Mouse (Mus musculus) heart, adult 11 months (tissue): ENCODE data around the gene 3830403N18Rik.
"Not testable (repeated sequence)": the region's sequence is repeated elsewhere in the genome, so short reads cannot be mapped to it uniquely, and the experiment has no call there.

ENCODE experiments used
- DNase-seq: peaks from one replicate; pipeline ENCODE4 v3.0.0; 2022

The 3830403N18Rik gene

DNA sequence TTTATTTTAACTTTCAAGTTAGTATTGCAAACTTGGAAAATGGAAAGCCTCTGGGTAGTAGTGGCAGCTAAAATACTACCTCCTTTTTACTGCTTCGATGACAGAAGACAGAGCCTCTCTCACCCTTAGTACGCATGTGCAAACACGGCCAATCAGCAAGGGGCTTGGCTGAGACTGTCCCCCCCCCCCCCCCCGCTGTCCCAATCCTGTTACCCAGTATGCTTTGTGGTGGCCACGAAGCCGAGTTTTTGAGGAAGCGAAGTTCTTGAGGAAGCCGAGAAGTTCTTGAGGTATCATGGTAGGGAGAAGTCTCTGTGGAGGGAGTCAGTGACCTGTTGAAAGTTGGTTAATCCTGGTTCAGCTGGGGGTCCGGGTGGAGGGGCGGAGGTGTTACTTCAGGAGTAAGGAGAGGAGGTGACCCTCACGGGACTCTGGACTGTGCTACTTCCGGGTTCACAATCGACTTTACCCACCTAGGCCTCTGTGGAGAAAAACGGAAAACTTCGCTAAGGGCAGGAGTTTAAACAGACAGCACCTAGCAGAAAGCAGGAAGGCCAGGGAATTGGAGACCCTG, at the start of gene 3830403N18Rik:
Gene 3830403N18Rik (plus strand): TSS at position 237 of the 574 bp plus-strand sequence.
- not testable (repeated sequence) for DNase-seq

DNA sequence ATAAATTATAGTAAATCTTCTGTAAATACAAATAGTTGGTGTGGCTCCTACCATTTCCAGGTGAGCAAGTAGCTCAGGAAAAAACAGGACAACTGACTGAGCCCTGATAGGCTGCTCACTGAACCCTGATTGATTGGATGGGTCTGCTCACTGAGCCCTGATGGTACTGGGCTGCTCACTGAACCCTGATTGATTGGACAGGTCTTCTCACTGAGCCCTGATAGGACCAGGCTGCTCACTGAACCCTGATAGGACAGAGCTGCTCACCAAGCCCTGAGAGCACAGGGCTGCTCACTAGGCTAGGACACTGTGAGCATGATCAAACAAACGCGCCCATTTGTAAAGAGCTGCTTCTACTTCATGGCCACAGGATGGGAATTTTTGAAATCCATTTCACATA, 15.0 kb downstream of the 3830403N18Rik start:
- no peak for DNase-seq

DNA sequence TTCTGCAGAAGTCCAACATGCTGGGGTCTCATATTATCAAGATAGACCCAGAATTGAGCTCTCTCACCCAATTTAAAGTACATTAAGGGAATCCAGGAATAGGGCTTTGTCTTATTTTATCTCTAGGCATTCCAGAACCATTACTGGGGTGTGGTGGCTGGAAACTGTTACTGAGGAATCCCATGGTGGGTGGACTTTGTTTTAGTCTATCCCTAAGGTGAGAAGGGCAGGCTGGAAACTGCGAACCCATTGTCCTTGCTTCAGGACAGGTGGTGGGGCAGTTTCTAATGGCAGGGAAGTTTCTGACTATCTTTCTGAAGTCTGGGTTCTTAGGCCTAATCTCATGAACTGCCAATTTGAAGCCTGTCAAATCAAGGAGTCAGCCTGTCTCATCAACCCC, 50.1 kb downstream of the 3830403N18Rik start:
- DNase-seq, result not testable (repeated sequence)
